Mouse (Mus musculus) kidney, postnatal 4 days (tissue): ENCODE results near the gene Dpep2nb.
"Not testable (repeated sequence)": the region's sequence is repeated elsewhere in the genome, so short reads cannot be mapped to it uniquely, and the experiment has no call there.

Source experiments
- DNase-seq, 2 experiments: peaks; one replicate each; pipeline ENCODE4 v3.0.0; 2021; ENCODE audit warnings: mixed read lengths in 2 of 2

The Dpep2nb gene

DNA sequence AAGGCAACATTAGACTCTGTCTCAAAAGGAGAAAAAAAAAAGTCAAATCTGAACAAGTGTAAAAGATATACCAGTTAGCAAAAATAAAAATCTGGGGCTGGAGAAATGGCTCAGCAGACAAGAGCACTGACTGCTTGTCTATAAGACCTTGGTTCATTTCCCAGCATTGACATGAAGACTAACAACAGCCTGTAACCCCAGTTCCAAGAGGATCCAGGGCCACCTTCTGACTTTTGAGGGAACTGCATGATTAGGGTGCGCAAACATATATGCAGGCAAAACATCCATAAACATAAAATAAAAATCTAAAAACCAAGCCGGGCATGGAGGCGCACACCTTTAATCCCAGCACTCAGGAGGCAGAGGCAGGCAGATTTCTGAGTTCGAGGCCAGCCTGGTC lies 638 bp upstream of the Dpep2nb start:
- DNase-seq, result no peak

DNA sequence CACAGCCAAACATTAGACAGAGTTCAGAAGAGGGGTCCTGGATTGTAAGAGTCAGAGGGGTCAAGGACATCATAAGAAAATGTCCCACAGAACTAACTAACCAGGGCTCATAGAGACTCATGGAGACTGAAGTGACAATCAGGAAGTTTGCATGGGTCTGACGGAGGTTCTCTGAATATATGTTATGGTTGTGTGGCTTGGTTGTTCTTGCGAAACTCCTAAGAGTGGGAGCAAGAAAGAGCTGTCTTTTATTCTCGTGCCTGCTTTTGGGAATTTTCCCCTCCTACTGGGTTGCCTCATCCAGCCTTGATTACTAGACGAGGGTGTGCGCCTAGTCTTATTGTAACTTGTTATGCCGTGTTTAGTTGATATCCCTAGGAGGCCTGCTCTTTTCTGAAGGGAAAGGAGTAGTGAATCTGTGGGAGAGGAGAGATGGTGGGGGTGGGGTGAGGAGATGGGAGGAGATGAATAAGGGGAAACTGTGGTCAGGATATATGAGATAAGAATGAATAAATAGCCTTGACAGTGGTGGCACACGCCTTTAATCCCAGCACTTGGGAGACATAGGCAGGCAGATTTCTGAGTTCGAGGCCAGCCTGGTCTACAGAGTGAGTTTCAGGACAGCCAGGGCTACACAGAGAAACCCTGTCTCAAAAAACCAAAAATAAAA lies 1.1 kb downstream of the Dpep2nb start:
- DNase-seq, result no peak

GRCm38 (mm10) chr8:106001908-106002307 lies 3.9 kb downstream of the Dpep2nb start:
- no peak for DNase-seq

DNA sequence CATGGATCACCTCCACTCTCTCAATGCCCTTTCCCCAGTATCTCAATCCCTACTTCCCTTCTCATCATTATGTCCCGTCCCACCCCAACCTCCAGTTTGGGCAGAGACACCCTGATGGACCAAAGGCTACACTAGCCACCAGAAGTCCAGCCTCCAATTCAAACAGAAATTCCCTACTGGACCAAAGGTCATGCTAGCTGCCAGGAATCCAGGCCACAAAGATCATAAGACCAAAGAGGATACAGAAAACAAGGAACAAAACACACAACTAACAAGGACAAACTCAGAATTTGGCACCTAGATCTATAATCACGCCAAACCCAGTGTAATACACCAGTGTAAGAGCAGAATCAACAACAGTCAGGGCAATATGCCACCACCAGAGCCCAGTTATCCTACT lies 6.8 kb downstream of the Dpep2nb start:
- DNase-seq, result no peak

- no peak for DNase-seq
These were observed 9.4 kb downstream of the Dpep2nb start for GRCm38 (mm10) chr8:105996359-105996758.

DNA sequence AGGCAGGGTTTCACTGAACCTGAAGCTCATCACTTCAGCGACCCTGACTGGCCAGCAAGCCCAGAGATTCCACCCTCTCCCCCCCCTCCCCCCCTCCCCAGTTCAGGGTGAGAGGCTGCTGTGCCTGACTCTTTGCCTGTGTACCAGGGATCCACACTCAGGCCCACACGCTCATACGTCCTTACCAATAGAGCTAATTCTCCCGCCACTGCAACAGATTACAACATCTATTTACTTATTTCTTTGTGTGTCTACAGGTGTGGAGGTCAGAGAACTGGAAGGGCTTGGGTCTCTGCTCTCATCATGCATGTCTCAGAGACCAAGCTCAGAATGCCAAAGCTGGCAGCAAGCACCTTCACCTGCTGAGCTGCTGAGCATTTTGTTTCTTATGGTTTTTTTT lies 12.5 kb downstream of the Dpep2nb start:
- no peak for DNase-seq

- DNase-seq, result no peak
These were observed 13.3 kb downstream of the Dpep2nb start for GRCm38 (mm10) chr8:105992499-105992898.

DNA sequence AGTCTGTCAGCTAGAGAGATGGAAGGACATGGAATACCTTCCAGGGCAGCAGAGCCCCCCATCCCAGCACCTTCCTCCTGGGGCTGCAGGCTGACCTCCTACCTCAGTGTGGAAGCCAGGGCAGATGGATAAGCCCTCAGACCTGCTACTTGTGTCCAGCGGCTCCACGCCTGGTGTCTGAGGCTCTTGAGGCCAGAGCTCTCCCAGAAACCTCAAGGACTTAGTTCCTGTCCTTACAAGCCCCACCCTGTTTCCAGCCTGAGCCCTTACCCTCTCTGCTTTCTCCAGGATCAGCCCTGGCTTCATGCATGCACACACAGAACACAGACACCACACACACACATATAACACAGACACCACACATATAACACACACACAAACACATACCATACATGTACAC lies 14.2 kb downstream of the Dpep2nb start:
- no peak for DNase-seq

DNA sequence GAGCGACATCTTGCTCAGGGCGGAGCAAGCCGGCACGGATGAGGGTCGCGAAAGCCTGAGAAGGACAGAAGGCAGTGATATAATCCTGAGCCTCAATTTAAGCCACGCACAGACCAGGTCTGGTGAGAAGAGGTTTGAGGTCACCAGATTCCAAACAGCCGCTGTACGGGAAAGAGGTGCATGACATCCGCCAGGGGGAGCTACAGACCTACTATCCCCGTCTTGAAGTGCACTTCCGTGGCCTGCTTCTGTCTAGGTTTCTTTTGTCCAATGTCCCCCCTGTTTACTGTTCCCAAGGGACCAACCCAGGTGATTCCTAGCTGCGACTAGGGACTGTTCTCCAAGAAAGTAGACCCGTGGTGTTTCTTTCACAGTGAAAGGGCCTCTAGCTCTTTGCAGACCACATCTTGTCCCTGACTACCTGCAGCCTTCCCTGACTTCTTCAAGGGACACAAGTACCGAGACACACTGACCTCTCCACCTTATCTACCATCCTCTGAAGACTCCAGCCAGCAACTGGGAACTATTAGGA lies 14.9 kb downstream of the Dpep2nb start, which contains the start of gene Dus2:
Gene Dus2, plus strand, starts transcription at position 482 of the 532 bp plus-strand sequence.
- DNase-seq, result peak; percentile 88 to 90

DNA sequence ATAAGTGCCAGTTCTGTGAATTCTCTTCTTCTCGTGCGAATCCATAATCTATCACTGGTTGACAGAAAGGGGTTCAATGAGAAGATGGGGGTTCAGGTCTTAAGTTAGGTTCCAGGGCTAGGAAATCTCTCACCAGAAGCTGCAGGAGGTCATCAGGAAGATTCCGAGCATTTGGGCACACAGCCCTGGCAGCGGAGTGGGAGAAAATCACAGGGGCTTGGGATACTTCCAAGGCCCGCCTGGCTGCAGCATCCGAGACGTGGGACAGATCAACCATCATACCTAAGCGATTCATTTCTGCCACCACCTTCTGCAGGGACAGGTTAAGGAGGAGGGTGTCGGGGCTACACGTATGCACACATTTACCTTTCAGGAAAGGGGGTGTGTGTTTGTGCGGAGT lies 17.2 kb downstream of the Dpep2nb start:
- DNase-seq, result no peak

GRCm38 (mm10) chr8:105983406-105983805 lies 22.4 kb downstream of the Dpep2nb start:
- not testable (repeated sequence) for DNase-seq

GRCm38 (mm10) chr8:105981146-105981545 lies 24.6 kb downstream of the Dpep2nb start:
- no peak for DNase-seq

DNA sequence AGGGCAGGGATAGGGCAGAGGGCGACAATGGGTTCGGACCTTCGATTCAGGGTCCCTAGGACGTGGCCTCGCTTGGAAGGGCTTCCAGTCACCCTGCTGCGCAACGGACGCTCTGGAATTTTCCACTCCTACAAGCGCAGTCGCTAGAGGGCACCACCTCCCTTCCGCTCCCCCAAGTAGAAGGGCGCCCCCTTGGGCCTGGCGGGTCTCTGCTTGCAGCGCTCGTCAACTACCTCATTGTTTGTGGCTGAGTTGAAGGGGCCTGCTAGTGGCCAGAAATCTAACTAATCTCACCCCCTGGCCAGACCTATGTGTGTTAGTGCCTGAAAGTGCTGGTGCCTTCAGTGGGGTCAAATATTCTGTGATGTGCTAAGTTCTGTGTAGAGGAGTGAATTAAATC lies 26.4 kb downstream of the Dpep2nb start, which contains the start of gene Dpep3:
Gene Dpep3, minus strand, starts transcription at position 105 of the 400 bp plus-strand sequence.
- DNase-seq, result peak in 1 of 2 experiments; percentile 13

GRCm38 (mm10) chr8:105975363-105975762 lies 30.4 kb downstream of the Dpep2nb start:
- DNase-seq, result no peak

- no peak for DNase-seq
These were observed 34.6 kb downstream of the Dpep2nb start for GRCm38 (mm10) chr8:105971019-105971720.

GRCm38 (mm10) chr8:105969367-105969766 lies 36.4 kb downstream of the Dpep2nb start:
- no peak for DNase-seq

DNA sequence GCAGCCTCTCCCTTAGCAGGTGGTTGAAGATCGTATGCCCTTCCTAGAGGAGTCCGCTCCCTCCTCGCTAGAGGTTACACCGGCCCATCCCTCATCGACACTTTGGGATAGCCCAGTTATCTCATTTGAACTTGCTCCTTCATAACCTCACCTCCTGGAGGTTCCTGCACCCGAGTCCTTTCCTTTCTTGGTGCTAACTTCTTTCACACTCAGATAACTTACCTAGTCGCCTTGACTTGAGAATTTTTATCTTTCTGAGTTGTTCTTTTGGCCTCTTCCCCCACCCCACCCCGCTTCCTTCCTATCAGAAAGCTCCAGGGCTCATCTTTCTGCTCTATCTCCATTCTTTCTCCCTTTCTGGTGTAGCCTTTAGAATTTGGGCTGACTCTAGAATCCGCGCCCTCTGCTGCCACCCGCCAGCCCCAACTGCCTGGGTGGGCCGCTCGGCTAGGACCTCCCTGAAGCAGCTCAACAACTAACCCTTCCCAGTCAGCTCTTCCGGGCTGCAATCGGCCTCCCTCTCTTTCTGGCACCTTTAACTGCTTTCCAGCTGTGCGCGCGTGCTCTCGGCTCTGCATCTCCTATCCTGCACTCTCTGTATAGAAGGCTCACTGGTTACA lies 39.0 kb downstream of the Dpep2nb start:
- DNase-seq, result peak; percentile 75 to 80

DNA sequence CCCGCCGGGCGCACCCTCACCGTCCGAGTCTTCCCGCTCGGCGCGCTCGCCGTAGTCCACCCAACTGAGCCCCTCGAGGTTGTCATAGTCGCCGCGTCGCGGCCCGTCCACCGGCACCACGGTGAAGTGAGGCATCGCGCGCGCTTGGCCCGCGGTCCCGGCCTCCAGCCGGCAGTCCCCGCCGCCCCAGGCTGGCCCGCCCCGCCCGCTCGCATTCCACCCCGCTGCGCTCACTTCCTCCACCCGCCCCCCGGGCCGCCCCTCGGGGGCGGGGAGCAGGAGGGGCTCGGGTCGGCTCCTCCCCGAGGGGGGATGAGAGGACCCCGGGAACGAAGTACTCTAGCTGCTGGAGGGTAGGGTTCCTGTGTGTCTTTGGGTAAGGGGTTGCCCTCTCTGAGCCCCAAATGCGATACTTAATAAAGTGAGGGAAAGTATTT lies 39.9 kb downstream of the Dpep2nb start, which contains the start of gene Slc12a4:
Gene Slc12a4, minus strand, starts transcription at position 193 of the 437 bp plus-strand sequence.
- peak; percentile 88 to 93 for DNase-seq

- peak; percentile 71 to 79 for DNase-seq
These were observed 40.4 kb downstream of the Dpep2nb start for GRCm38 (mm10) chr8:105965266-105965904.

- DNase-seq, result no peak
These were observed 41.1 kb downstream of the Dpep2nb start for GRCm38 (mm10) chr8:105964506-105965265.

GRCm38 (mm10) chr8:105961536-105961935 lies 44.2 kb downstream of the Dpep2nb start:
- no peak for DNase-seq

DNA sequence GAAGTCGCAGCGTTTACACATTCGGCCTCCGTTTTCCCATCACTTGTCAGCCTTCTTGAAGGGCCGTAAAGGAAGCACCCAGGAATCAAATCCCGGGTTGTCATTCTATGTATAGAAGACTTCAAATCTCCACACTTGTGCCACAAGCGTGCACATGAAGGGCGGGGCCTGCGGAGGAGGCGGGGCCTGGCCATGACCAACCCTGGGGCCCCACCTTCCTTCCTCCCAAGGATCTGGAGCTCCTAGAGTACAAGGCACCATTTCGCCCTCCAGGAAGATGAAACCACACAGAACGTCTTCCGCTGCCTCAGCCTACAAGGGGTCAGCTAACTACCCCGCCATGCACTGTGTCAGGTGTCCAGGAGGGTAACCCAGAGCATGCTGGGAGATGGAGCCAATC lies 44.7 kb downstream of the Dpep2nb start:
- DNase-seq, result no peak
